Mouse (Mus musculus): ENCODE data around the gene Gm43638.
"Not testable (repeated sequence)": the region's sequence is repeated elsewhere in the genome, so short reads cannot be mapped to it uniquely, and the experiment has no call there.

Gm43638 gene

GRCm38 (mm10) chr5:87486706-87487105 lies at the start of gene Gm43638:
Gene Gm43638 (minus strand): TSS chr5:87486806.
- not testable (repeated sequence) for DNase-seq (ENCODE audit: low spot score in 2 of 2)

GRCm38 (mm10) chr5:87535994-87536644 lies 49.5 kb upstream of the Gm43638 start:
- DNase-seq (ENCODE audit: low spot score in 2 of 2): no peak

- no peak for DNase-seq (ENCODE audit: low spot score in 2 of 2)
Observed at GRCm38 (mm10) chr5:87532288-87532687, 45.7 kb upstream of the Gm43638 start.

- DNase-seq (ENCODE audit: low spot score in 2 of 2): not testable (repeated sequence)
Observed at GRCm38 (mm10) chr5:87523561-87523960, 37.0 kb upstream of the Gm43638 start.

- DNase-seq (ENCODE audit: low spot score in 2 of 2): no peak
Observed at GRCm38 (mm10) chr5:87505776-87506458, 19.3 kb upstream of the Gm43638 start.

- DNase-seq (ENCODE audit: low spot score in 2 of 2): no peak
Observed at GRCm38 (mm10) chr5:87502687-87503086, 16.1 kb upstream of the Gm43638 start.

- no peak for DNase-seq (ENCODE audit: low spot score in 2 of 2)
Observed at GRCm38 (mm10) chr5:87499341-87499740, 12.7 kb upstream of the Gm43638 start.

GRCm38 (mm10) chr5:87498936-87499335 lies 12.3 kb upstream of the Gm43638 start:
- no peak for DNase-seq (ENCODE audit: low spot score in 2 of 2)

- no peak for DNase-seq (ENCODE audit: low spot score in 2 of 2)
Observed at GRCm38 (mm10) chr5:87490771-87491170, 4.2 kb upstream of the Gm43638 start, which contains the start of gene Ugt2a1. Gene Ugt2a1 (minus strand): TSS chr5:87490871.

- DNase-seq (ENCODE audit: low spot score in 2 of 2): no peak
Observed at GRCm38 (mm10) chr5:87482160-87482559, 4.4 kb downstream of the Gm43638 start, which contains the start of gene Ugt2a2. Gene Ugt2a2 (minus strand): TSS chr5:87482260.

GRCm38 (mm10) chr5:87458810-87459209 lies 27.8 kb downstream of the Gm43638 start:
- DNase-seq (ENCODE audit: low spot score in 2 of 2): no peak

GRCm38 (mm10) chr5:87457701-87458100 lies 28.9 kb downstream of the Gm43638 start:
- no peak for DNase-seq (ENCODE audit: low spot score in 2 of 2)

GRCm38 (mm10) chr5:87456216-87456850 lies 30.3 kb downstream of the Gm43638 start:
- DNase-seq (ENCODE audit: low spot score in 2 of 2): no peak

- no peak for DNase-seq (ENCODE audit: low spot score in 2 of 2)
Observed at GRCm38 (mm10) chr5:87455519-87455918, 31.1 kb downstream of the Gm43638 start.

- DNase-seq (ENCODE audit: low spot score in 2 of 2): not testable (repeated sequence)
Observed at GRCm38 (mm10) chr5:87452514-87452913, 34.1 kb downstream of the Gm43638 start.

- DNase-seq (ENCODE audit: low spot score in 2 of 2): no peak
Observed at GRCm38 (mm10) chr5:87436264-87436663, 50.3 kb downstream of the Gm43638 start.

- no peak for DNase-seq (ENCODE audit: low spot score in 2 of 2)
Observed at GRCm38 (mm10) chr5:87425676-87426075, 60.9 kb downstream of the Gm43638 start.

- not testable (repeated sequence) for DNase-seq (ENCODE audit: low spot score in 2 of 2)
Observed at GRCm38 (mm10) chr5:87424041-87424440, 62.6 kb downstream of the Gm43638 start, which contains the start of gene Ugt2b38. Gene Ugt2b38 (minus strand): TSS chr5:87424203.

All from cerebellum, postnatal 4 days (tissue).